ENCODE assay signal across 11 mouse cellular contexts in the genomic region with DNA sequence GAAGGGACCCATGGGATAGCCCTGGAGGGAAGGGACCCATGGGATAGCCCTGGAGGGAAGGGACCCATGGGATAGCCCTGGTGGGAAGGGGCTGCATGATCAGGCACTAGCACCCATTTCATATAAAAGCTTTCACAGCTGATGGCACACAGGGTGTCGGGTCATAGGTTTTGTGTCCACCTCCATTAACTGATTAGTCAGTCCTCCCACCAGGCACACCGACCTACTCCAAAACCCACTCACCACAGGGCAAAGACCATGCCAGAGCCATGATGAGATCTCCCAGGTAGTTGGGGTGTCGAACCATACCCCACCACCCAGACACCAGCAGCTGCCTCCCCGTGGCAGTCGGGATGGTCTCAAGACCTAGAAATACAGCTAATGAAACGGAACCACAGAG. TPM values are rescaled to one million over a fixed set of nuclear protein-coding genes. Genes with fewer than 3 reads are reported as not detected.
DNase-seq lines count a peak whose midpoint lies in the region; ATAC-seq and TF ChIP-seq lines count a peak whose summit lies in the region.
"Had no signal": no experiment of that assay in that cellular context is flagged by ENCODE, and none has a peak within 500 bp of the region (broad histone marks: within the 10 kb centered on the region; RNA-seq: fewer than 3 reads in every experiment).

No protein-coding gene starts in this region.

- WGBS in forebrain, embryonic 12.5 days: 85% methylated on average over 6 of the region's 6 CpGs
- 98% methylated on average over 6 of the region's 6 CpGs for WGBS in forebrain, postnatal 0 days
- WGBS in lung, embryonic 15.5 days: 88% methylated on average over 6 of the region's 6 CpGs
- 93% methylated on average over 6 of the region's 6 CpGs for WGBS in lung, postnatal 0 days
- WGBS in hindbrain, postnatal 0 days: 86% methylated on average over 6 of the region's 6 CpGs
- 87% methylated on average over 6 of the region's 6 CpGs for WGBS in liver, postnatal 0 days (ENCODE audit: insufficient replicate concordance)

- no peak for ATAC-seq in forebrain, embryonic 12.5 days (ENCODE audit: low FRiP score)
- no peak for ATAC-seq in forebrain, postnatal 0 days
- ATAC-seq in lung, embryonic 15.5 days (ENCODE audit: borderline replicate concordance, extremely low read depth, low FRiP score, low TSS enrichment): no peak
- ATAC-seq in lung, postnatal 0 days: no peak
- ATAC-seq in hindbrain, postnatal 0 days: no peak
- ATAC-seq in liver, postnatal 0 days: no peak

- H3K4me3 ChIP-seq in forebrain, embryonic 12.5 days (replicated peaks): no peak overlapping the region
- H3K4me3 ChIP-seq in forebrain, postnatal 0 days (ENCODE audit: low read depth, low read length): no peak overlapping the region
- 0 out of 2 replicates have a peak overlapping the region, but pooled peaks have one; percentile 90 for H3K4me3 ChIP-seq in lung, embryonic 15.5 days
- H3K4me3 ChIP-seq in lung, postnatal 0 days (ENCODE audit: low read depth, low read length): no peak overlapping the region
- no peak overlapping the region for H3K4me3 ChIP-seq in hindbrain, postnatal 0 days (ENCODE audit: low read length)
- no peak overlapping the region for H3K4me3 ChIP-seq in liver, postnatal 0 days (ENCODE audit: low read depth, low read length)

- H3K27ac ChIP-seq in forebrain, embryonic 12.5 days: no peak overlapping the region
- H3K27ac ChIP-seq in forebrain, postnatal 0 days (ENCODE audit: low read depth, low read length): no peak overlapping the region
- H3K27ac ChIP-seq in lung, embryonic 15.5 days: no peak overlapping the region
- no peak overlapping the region for H3K27ac ChIP-seq in lung, postnatal 0 days (ENCODE audit: low read length)
- H3K27ac ChIP-seq in hindbrain, postnatal 0 days: no peak overlapping the region
- H3K27ac ChIP-seq in liver, postnatal 0 days (ENCODE audit: low read depth): peak overlapping the region; percentile 98

- H3K4me1 ChIP-seq in forebrain, embryonic 12.5 days: peaks cover 50% of the 10 kb centered on the region
- peaks cover 22% of the 10 kb centered on the region for H3K4me1 ChIP-seq in forebrain, postnatal 0 days (ENCODE audit: insufficient read depth)
- H3K4me1 ChIP-seq in lung, embryonic 15.5 days: peaks cover 46% of the 10 kb centered on the region
- peaks cover 19% of the 10 kb centered on the region for H3K4me1 ChIP-seq in lung, postnatal 0 days (ENCODE audit: insufficient read depth, low read depth, low read length)
- H3K4me1 ChIP-seq in hindbrain, postnatal 0 days (ENCODE audit: insufficient read depth, low read length): peaks cover 20% of the 10 kb centered on the region
- peaks cover 52% of the 10 kb centered on the region for H3K4me1 ChIP-seq in liver, postnatal 0 days (ENCODE audit: insufficient read depth)

- peaks cover 22% of the 10 kb centered on the region for H3K36me3 ChIP-seq in forebrain, embryonic 12.5 days (replicated peaks)
- 0 out of 2 replicates have a peak, but pooled peaks cover 5% of the 10 kb centered on the region for H3K36me3 ChIP-seq in forebrain, postnatal 0 days (ENCODE audit: insufficient read depth)
- H3K36me3 ChIP-seq in lung, embryonic 15.5 days: peaks cover 16% of the 10 kb centered on the region
- no peaks in the 10 kb centered on the region for H3K36me3 ChIP-seq in lung, postnatal 0 days (ENCODE audit: insufficient read depth, low read length)
- peaks cover 4% of the 10 kb centered on the region; the same call in 1 of the 2 replicates for H3K36me3 ChIP-seq in hindbrain, postnatal 0 days (ENCODE audit: insufficient read depth, low read length)
- H3K36me3 ChIP-seq in liver, postnatal 0 days (replicated peaks; ENCODE audit: insufficient read depth, low read length): peaks cover 10% of the 10 kb centered on the region; the same call in 1 of the 2 replicates

- peak overlapping the region; percentile 19 for H3K4me2 ChIP-seq in forebrain, embryonic 12.5 days
- H3K4me2 ChIP-seq in forebrain, postnatal 0 days (ENCODE audit: low read depth): no peak overlapping the region
- peak overlapping the region; percentile 92; the same call in 1 of the 2 replicates for H3K4me2 ChIP-seq in lung, embryonic 15.5 days
- no peak overlapping the region for H3K4me2 ChIP-seq in lung, postnatal 0 days (replicated peaks; ENCODE audit: low read depth, low read length)
- 0 out of 2 replicates have a peak overlapping the region, but pooled peaks have one; percentile 100 for H3K4me2 ChIP-seq in hindbrain, postnatal 0 days (ENCODE audit: low read depth, low read length)
- H3K4me2 ChIP-seq in liver, postnatal 0 days (ENCODE audit: low read depth, low read length): peak overlapping the region; percentile 94

- no peak for DNase-seq in forebrain, postnatal 0 days
- no peak for DNase-seq in lung, postnatal 0 days (ENCODE audit: low spot score)
- DNase-seq in hindbrain, postnatal 0 days (ENCODE audit: low spot score): no peak
- no peak for DNase-seq in liver, postnatal 0 days
- DNase-seq in retina, postnatal 1 day: no peak
- no peak for DNase-seq in urinary bladder, postnatal 25 days (ENCODE audit: low spot score)
- DNase-seq: adrenal gland, postnatal 36 days; cerebellum, adult 8-10 months; kidney, adult 11 months had no signal

- no peaks in the 10 kb centered on the region for H3K9me3 ChIP-seq in forebrain, embryonic 12.5 days
- no peaks in the 10 kb centered on the region for H3K9me3 ChIP-seq in forebrain, postnatal 0 days (ENCODE audit: low read length)
- no peaks in the 10 kb centered on the region for H3K9me3 ChIP-seq in lung, embryonic 15.5 days
- H3K9me3 ChIP-seq in lung, postnatal 0 days (ENCODE audit: low read length): no peaks in the 10 kb centered on the region
- no peaks in the 10 kb centered on the region for H3K9me3 ChIP-seq in hindbrain, postnatal 0 days (ENCODE audit: low read length)
- H3K9me3 ChIP-seq in liver, postnatal 0 days (ENCODE audit: low read length): no peaks in the 10 kb centered on the region

- no peak for TF ChIP-seq CTCF in forebrain, postnatal 0 days (IDR thresholded peaks at IDR 0.05; ENCODE audit: low read depth)
- no peak for TF ChIP-seq CTCF in lung, postnatal 0 days (IDR thresholded peaks at IDR 0.05)
- TF ChIP-seq CTCF in hindbrain, postnatal 0 days (IDR thresholded peaks at IDR 0.05; ENCODE audit: low read depth): no peak
- TF ChIP-seq CTCF in liver, postnatal 0 days (IDR thresholded peaks at IDR 0.05; ENCODE audit: low read depth): no peak

- H3K9ac ChIP-seq in forebrain, embryonic 12.5 days: 0 out of 2 replicates have a peak overlapping the region, but pooled peaks have one; percentile 98
- H3K9ac ChIP-seq in forebrain, postnatal 0 days: no peak overlapping the region
- no peak overlapping the region for H3K9ac ChIP-seq in lung, embryonic 15.5 days
- no peak overlapping the region for H3K9ac ChIP-seq in lung, postnatal 0 days (replicated peaks; ENCODE audit: low read depth)
- 0 out of 2 replicates have a peak overlapping the region, but pooled peaks have one; percentile 6 for H3K9ac ChIP-seq in hindbrain, postnatal 0 days (replicated peaks; ENCODE audit: low read length)
- H3K9ac ChIP-seq in liver, postnatal 0 days (replicated peaks): peak overlapping the region; percentile 97; the same call in 1 of the 2 replicates

- no peaks in the 10 kb centered on the region for H3K27me3 ChIP-seq in forebrain, embryonic 12.5 days
- no peaks in the 10 kb centered on the region for H3K27me3 ChIP-seq in forebrain, postnatal 0 days (ENCODE audit: insufficient read depth, low read length)
- H3K27me3 ChIP-seq in lung, embryonic 15.5 days: no peaks in the 10 kb centered on the region
- no peaks in the 10 kb centered on the region for H3K27me3 ChIP-seq in lung, postnatal 0 days (replicated peaks; ENCODE audit: insufficient read depth, low read length)
- H3K27me3 ChIP-seq in hindbrain, postnatal 0 days (ENCODE audit: insufficient read depth, low read length): no peaks in the 10 kb centered on the region
- H3K27me3 ChIP-seq in liver, postnatal 0 days (ENCODE audit: insufficient read depth, low read length): no peaks in the 10 kb centered on the region

- TF ChIP-seq EP300 in lung, postnatal 0 days (IDR thresholded peaks at IDR 0.05): no peak
- no peak for TF ChIP-seq EP300 in liver, postnatal 0 days (IDR thresholded peaks at IDR 0.05; ENCODE audit: low read depth)

RNA-seq across cellular contexts. Expression of a gene that starts 2.1 kb away (rescaled TPM):
- 30.8 and 35.4 TPM in 2 replicates for polyA plus RNA-seq in forebrain, embryonic 12.5 days (2016; fragmentation: Nextera tagmentation; extraction: Ambion mirVana)
- total RNA-seq in forebrain, postnatal 0 days (2014; rRNA removed): 42.5 and 50.8 TPM in 2 replicates
- polyA plus RNA-seq in forebrain, postnatal 0 days (2015; fragmentation: Nextera tagmentation; extraction: Ambion mirVana): 46.1 and 47.1 TPM in 2 replicates
- 33.5 and 33.8 TPM in 2 replicates for polyA plus RNA-seq in lung, embryonic 15.5 days (2015; fragmentation: Nextera tagmentation; extraction: Ambion mirVana)
- polyA plus RNA-seq in lung, postnatal 0 days (2015; fragmentation: Nextera tagmentation; extraction: Ambion mirVana): 31.2 and 33.9 TPM in 2 replicates
- 76.0 and 97.3 TPM in 2 replicates for total RNA-seq in hindbrain, postnatal 0 days (2014; rRNA removed)
- 43.2 and 46.3 TPM in 2 replicates for polyA plus RNA-seq in hindbrain, postnatal 0 days (2015; fragmentation: Nextera tagmentation; extraction: Ambion mirVana)
- 30.2 and 35.8 TPM in 2 replicates for polyA plus RNA-seq in liver, postnatal 0 days (2015; fragmentation: Nextera tagmentation; extraction: Ambion mirVana)

RNA-seq across cellular contexts. Expression of a gene that starts 5.1 kb away (rescaled TPM):
- polyA plus RNA-seq in forebrain, embryonic 12.5 days (2016; fragmentation: Nextera tagmentation; extraction: Ambion mirVana): 31.7 and 32.8 TPM in 2 replicates
- total RNA-seq in forebrain, postnatal 0 days (2014; rRNA removed): 70.6 and 79.6 TPM in 2 replicates
- 37.1 and 43.3 TPM in 2 replicates for polyA plus RNA-seq in forebrain, postnatal 0 days (2015; fragmentation: Nextera tagmentation; extraction: Ambion mirVana)
- 10.4 and 13.9 TPM in 2 replicates for polyA plus RNA-seq in lung, embryonic 15.5 days (2015; fragmentation: Nextera tagmentation; extraction: Ambion mirVana)
- polyA plus RNA-seq in lung, postnatal 0 days (2015; fragmentation: Nextera tagmentation; extraction: Ambion mirVana): 8.1 and 9.5 TPM in 2 replicates
- 122 and 123 TPM in 2 replicates for total RNA-seq in hindbrain, postnatal 0 days (2014; rRNA removed)
- 57.7 and 64.2 TPM in 2 replicates for polyA plus RNA-seq in hindbrain, postnatal 0 days (2015; fragmentation: Nextera tagmentation; extraction: Ambion mirVana)
- polyA plus RNA-seq in liver, postnatal 0 days (2015; fragmentation: Nextera tagmentation; extraction: Ambion mirVana): 42.6 and 44.1 TPM in 2 replicates

RNA-seq across cellular contexts. Expression of a gene that starts 5.4 kb away (rescaled TPM):
- polyA plus RNA-seq in forebrain, embryonic 12.5 days (2016; fragmentation: Nextera tagmentation; extraction: Ambion mirVana): 652 and 668 TPM in 2 replicates
- 1,002 and 1,178 TPM in 2 replicates for total RNA-seq in forebrain, postnatal 0 days (2014; rRNA removed)
- polyA plus RNA-seq in forebrain, postnatal 0 days (2015; fragmentation: Nextera tagmentation; extraction: Ambion mirVana): 610 and 775 TPM in 2 replicates
- polyA plus RNA-seq in lung, embryonic 15.5 days (2015; fragmentation: Nextera tagmentation; extraction: Ambion mirVana): 709 and 773 TPM in 2 replicates
- 784 and 827 TPM in 2 replicates for polyA plus RNA-seq in lung, postnatal 0 days (2015; fragmentation: Nextera tagmentation; extraction: Ambion mirVana)
- 558 and 787 TPM in 2 replicates for total RNA-seq in hindbrain, postnatal 0 days (2014; rRNA removed)
- polyA plus RNA-seq in hindbrain, postnatal 0 days (2015; fragmentation: Nextera tagmentation; extraction: Ambion mirVana): 668 TPM in 2 replicates
- polyA plus RNA-seq in liver, postnatal 0 days (2015; fragmentation: Nextera tagmentation; extraction: Ambion mirVana): 781 and 784 TPM in 2 replicates

RNA-seq across cellular contexts. Expression of a gene that starts 5.5 kb away (rescaled TPM):
- polyA plus RNA-seq in forebrain, embryonic 12.5 days (2016; fragmentation: Nextera tagmentation; extraction: Ambion mirVana): 74.7 and 76.7 TPM in 2 replicates
- total RNA-seq in forebrain, postnatal 0 days (2014; rRNA removed): 47.1 and 50.8 TPM in 2 replicates
- polyA plus RNA-seq in forebrain, postnatal 0 days (2015; fragmentation: Nextera tagmentation; extraction: Ambion mirVana): 54.4 and 55.7 TPM in 2 replicates
- 75.8 and 76.2 TPM in 2 replicates for polyA plus RNA-seq in lung, embryonic 15.5 days (2015; fragmentation: Nextera tagmentation; extraction: Ambion mirVana)
- polyA plus RNA-seq in lung, postnatal 0 days (2015; fragmentation: Nextera tagmentation; extraction: Ambion mirVana): 36.7 and 37.6 TPM in 2 replicates
- 34.4 and 36.2 TPM in 2 replicates for total RNA-seq in hindbrain, postnatal 0 days (2014; rRNA removed)
- 52.4 and 54.9 TPM in 2 replicates for polyA plus RNA-seq in hindbrain, postnatal 0 days (2015; fragmentation: Nextera tagmentation; extraction: Ambion mirVana)
- 28.2 and 29.6 TPM in 2 replicates for polyA plus RNA-seq in liver, postnatal 0 days (2015; fragmentation: Nextera tagmentation; extraction: Ambion mirVana)

RNA-seq across cellular contexts. Expression of a gene that starts 13.9 kb away (rescaled TPM):
- polyA plus RNA-seq in forebrain, embryonic 12.5 days (2016; fragmentation: Nextera tagmentation; extraction: Ambion mirVana): 66.0 and 70.8 TPM in 2 replicates
- 93.0 and 96.8 TPM in 2 replicates for total RNA-seq in forebrain, postnatal 0 days (2014; rRNA removed)
- polyA plus RNA-seq in forebrain, postnatal 0 days (2015; fragmentation: Nextera tagmentation; extraction: Ambion mirVana): 78.6 and 93.7 TPM in 2 replicates
- polyA plus RNA-seq in lung, embryonic 15.5 days (2015; fragmentation: Nextera tagmentation; extraction: Ambion mirVana): 71.6 and 77.5 TPM in 2 replicates
- polyA plus RNA-seq in lung, postnatal 0 days (2015; fragmentation: Nextera tagmentation; extraction: Ambion mirVana): 48.7 and 52.7 TPM in 2 replicates
- 100.0 and 102 TPM in 2 replicates for total RNA-seq in hindbrain, postnatal 0 days (2014; rRNA removed)
- 91.2 and 92.2 TPM in 2 replicates for polyA plus RNA-seq in hindbrain, postnatal 0 days (2015; fragmentation: Nextera tagmentation; extraction: Ambion mirVana)
- polyA plus RNA-seq in liver, postnatal 0 days (2015; fragmentation: Nextera tagmentation; extraction: Ambion mirVana): 17.5 and 20.7 TPM in 2 replicates

Comparison
In these comparisons a context has a peak if more than half of its experiments do, and no peak if none do; other contexts are left out.
1. H3K4me2 ChIP-seq: peak in forebrain, embryonic 12.5 days (single experiment), lung, embryonic 15.5 days (single experiment), hindbrain, postnatal 0 days (single experiment) and liver, postnatal 0 days (single experiment); none in forebrain, postnatal 0 days (single experiment) and lung, postnatal 0 days (single experiment).
2. H3K9ac ChIP-seq: peak in forebrain, embryonic 12.5 days (single experiment), hindbrain, postnatal 0 days (single experiment) and liver, postnatal 0 days (single experiment); none in forebrain, postnatal 0 days (single experiment), lung, embryonic 15.5 days (single experiment) and lung, postnatal 0 days (single experiment).